Mouse (Mus musculus) midbrain, embryonic 16.5 days (tissue): ENCODE results near the gene Alg5. TPM values are rescaled to one million over a fixed set of nuclear protein-coding genes. Genes with fewer than 3 reads are reported as not detected.

Experiments used
- ATAC-seq: fragments of 200-750 bp; cut with Nextera tagmentation; 2 replicates; pipeline ENCODE4 v1.8.0; 2017; ENCODE audit warnings: moderate TSS enrichment
- H3K27ac ChIP-seq: fragments of 300-500 bp; sonication (generic); 2 replicates; pipeline ENCODE4 v1.5.1; 2014; ENCODE audit warnings: mild to moderate bottlenecking, low read length, mixed read lengths
- H3K27me3 ChIP-seq: fragments of 300-500 bp; sonication (generic); 2 replicates; pipeline ENCODE4 v1.6.1; 2014; ENCODE audit warnings: low read depth, low read length, mixed read lengths; ENCODE audit not compliant: control insufficient read depth, insufficient read depth
- H3K36me3 ChIP-seq: fragments of 300-500 bp; sonication (generic); 2 replicates; pipeline ENCODE4 v1.6.1; 2014; ENCODE audit warnings: mild to moderate bottlenecking, low read length, moderate library complexity, mixed read lengths; ENCODE audit not compliant: control insufficient read depth, insufficient read depth
- H3K4me1 ChIP-seq: fragments of 300-500 bp; sonication (generic); 2 replicates; pipeline ENCODE4 v1.6.1; 2014; ENCODE audit warnings: mild to moderate bottlenecking, low read length, mixed read lengths; ENCODE audit not compliant: control insufficient read depth, insufficient read depth
- H3K4me2 ChIP-seq: fragments of 300-500 bp; sonication (generic); 2 replicates; pipeline ENCODE4 v1.6.1; 2014; ENCODE audit warnings: mild to moderate bottlenecking, low read length, mixed read lengths
- H3K4me3 ChIP-seq: fragments of 300-500 bp; sonication (generic); 2 replicates; pipeline ENCODE4 v1.5.1; 2014; ENCODE audit warnings: low read depth, mild to moderate bottlenecking, low read length, moderate library complexity, mixed read lengths
- H3K9ac ChIP-seq: fragments of 300-500 bp; sonication (generic); 2 replicates; pipeline ENCODE4 v1.6.1; 2014; ENCODE audit warnings: low read depth, low read length, mixed read lengths
- H3K9me3 ChIP-seq: fragments of 300-500 bp; sonication (generic); replicated peaks from 2 replicates; pipeline ENCODE4 v1.6.1; 2014; ENCODE audit warnings: mild to moderate bottlenecking, low read length, mixed read lengths; ENCODE audit not compliant: control insufficient read depth, poor library complexity, severe bottlenecking
- WGBS: fragments of 180-500 bp; shearing (Covaris S2); extraction: QIAGEN DNeasy Blood & Tissue Kit; methylation state at CpG from one replicate; pipeline ENCODE4 v1.1.7; 2014; 5-methylcytosine and 5-hydroxymethylcytosine counted together
- polyA plus RNA-seq: library from polyadenylated mRNA; unstranded; fragments of >200 nt; fragmentation: Nextera tagmentation; extraction: Ambion mirVana; gene quantifications from 2 replicates; pipeline ENCODE4 v1.2.1, GENCODE M21; 2015

Alg5 gene
- polyA plus RNA-seq, 1 experiment from 2014 or later: 50.0 TPM

GRCm38 (mm10) chr3:54768592-54768991, 33.3 kb downstream of the Alg5 start:
- no peaks in the 10 kb centered on the region for H3K27me3 ChIP-seq
- no peak overlapping the region for H3K27ac ChIP-seq
- H3K9me3 ChIP-seq: no peaks in the 10 kb centered on the region; the same call in 1 of the 2 replicates
- 93% methylated on average over 8 of the region's 8 CpGs for WGBS
- no peak overlapping the region for H3K4me2 ChIP-seq
- H3K36me3 ChIP-seq: no peaks in the 10 kb centered on the region
- H3K4me3 ChIP-seq: no peak overlapping the region
- ATAC-seq: no peak
- H3K4me1 ChIP-seq: no peaks in the 10 kb centered on the region
- no peak overlapping the region for H3K9ac ChIP-seq

GRCm38 (mm10) chr3:54769349-54770275, 34.3 kb downstream of the Alg5 start:
- Histone ChIP-seq H3K4me1 (no peaks in the 10 kb centered on the region), H3K4me2 (no peak overlapping the region; the same call in 1 of the 2 replicates), H3K36me3 (no peaks in the 10 kb centered on the region), H3K27me3 (no peaks in the 10 kb centered on the region), H3K9me3 (no peaks in the 10 kb centered on the region; the same call in 1 of the 2 replicates), H3K4me3 (no peak overlapping the region), H3K27ac (no peak overlapping the region), H3K9ac (no peak overlapping the region)
- WGBS: 48% methylated on average over 17 of the region's 17 CpGs
- ATAC-seq: no peak

- Histone ChIP-seq H3K9me3 (no peaks in the 10 kb centered on the region; the same call in 1 of the 2 replicates), H3K27ac (no peak overlapping the region), H3K4me3 (no peak overlapping the region), H3K4me2 (no peak overlapping the region), H3K36me3 (no peaks in the 10 kb centered on the region), H3K27me3 (no peaks in the 10 kb centered on the region), H3K4me1 (no peaks in the 10 kb centered on the region), H3K9ac (no peak overlapping the region)
- no peak for ATAC-seq
- WGBS: 85% methylated on average over 6 of the region's 6 CpGs
These were observed 38.3 kb downstream of the Alg5 start for GRCm38 (mm10) chr3:54773613-54774012.

GRCm38 (mm10) chr3:54775989-54776631, 40.8 kb downstream of the Alg5 start:
- 55% methylated on average over 7 of the region's 7 CpGs for WGBS
- no peak overlapping the region for H3K4me2 ChIP-seq
- no peak overlapping the region for H3K4me3 ChIP-seq
- H3K9me3 ChIP-seq: no peaks in the 10 kb centered on the region; the same call in 1 of the 2 replicates
- no peak overlapping the region for H3K27ac ChIP-seq
- H3K36me3 ChIP-seq: no peaks in the 10 kb centered on the region
- no peak overlapping the region for H3K9ac ChIP-seq
- H3K27me3 ChIP-seq: no peaks in the 10 kb centered on the region
- ATAC-seq: no peak
- H3K4me1 ChIP-seq: no peaks in the 10 kb centered on the region

GRCm38 (mm10) chr3:54790601-54791000, 55.3 kb downstream of the Alg5 start:
- Histone ChIP-seq H3K4me1 (no peaks in the 10 kb centered on the region), H3K4me3 (no peak overlapping the region), H3K27ac (no peak overlapping the region), H3K9me3 (no peaks in the 10 kb centered on the region), H3K27me3 (no peaks in the 10 kb centered on the region), H3K36me3 (no peaks in the 10 kb centered on the region), H3K4me2 (no peak overlapping the region), H3K9ac (no peak overlapping the region)
- no peak for ATAC-seq
- WGBS: 49% methylated on average over 2 of the region's 2 CpGs

- Histone ChIP-seq H3K27me3 (no peaks in the 10 kb centered on the region), H3K36me3 (no peaks in the 10 kb centered on the region), H3K4me3 (no peak overlapping the region), H3K27ac (no peak overlapping the region), H3K4me2 (no peak overlapping the region), H3K9ac (no peak overlapping the region), H3K4me1 (no peaks in the 10 kb centered on the region), H3K9me3 (no peaks in the 10 kb centered on the region)
- 73% methylated on average over 10 of the region's 10 CpGs for WGBS
- ATAC-seq: no peak
These were observed 56.7 kb downstream of the Alg5 start for GRCm38 (mm10) chr3:54791822-54792677.

- ATAC-seq: no peak
- 87% methylated on average over 6 of the region's 6 CpGs for WGBS
These were observed 58.4 kb downstream of the Alg5 start for GRCm38 (mm10) chr3:54793762-54794161.

GRCm38 (mm10) chr3:54795379-54795778, 60.0 kb downstream of the Alg5 start:
- ATAC-seq: no peak
- 97% methylated on average over 5 of the region's 5 CpGs for WGBS
- no peaks in the 10 kb centered on the region for H3K4me1 ChIP-seq
- no peak overlapping the region for H3K4me2 ChIP-seq
- no peaks in the 10 kb centered on the region for H3K9me3 ChIP-seq
- no peak overlapping the region for H3K4me3 ChIP-seq
- no peak overlapping the region for H3K27ac ChIP-seq
- H3K36me3 ChIP-seq: no peaks in the 10 kb centered on the region
- H3K9ac ChIP-seq: no peak overlapping the region
- no peaks in the 10 kb centered on the region for H3K27me3 ChIP-seq

More at GRCm38 (mm10) chr3:54793762-54794161, 58.4 kb downstream of the Alg5 start:
- no peak overlapping the region for H3K4me3 ChIP-seq
- H3K9me3 ChIP-seq: no peaks in the 10 kb centered on the region
- H3K4me2 ChIP-seq: no peak overlapping the region
- H3K27me3 ChIP-seq: no peaks in the 10 kb centered on the region
- no peaks in the 10 kb centered on the region for H3K4me1 ChIP-seq
- H3K9ac ChIP-seq: no peak overlapping the region
- no peaks in the 10 kb centered on the region for H3K36me3 ChIP-seq
- no peak overlapping the region for H3K27ac ChIP-seq
